Mouse (Mus musculus): ENCODE measurements around the gene Sema6c. TPM values are rescaled to one million over a fixed set of nuclear protein-coding genes. Genes with fewer than 3 reads are reported as not detected.
A peak's percentile ranks its signal among the peaks of the same experiment; 100 is the strongest.
"Not testable (repeated sequence)": the region's sequence is repeated elsewhere in the genome, so short reads cannot be mapped to it uniquely, and the experiment has no call there.

Sema6c gene
- 3.6 and 3.8 TPM in 2 replicates for polyA plus RNA-seq (2015; fragmentation: Nextera tagmentation; extraction: Ambion mirVana)

DNA sequence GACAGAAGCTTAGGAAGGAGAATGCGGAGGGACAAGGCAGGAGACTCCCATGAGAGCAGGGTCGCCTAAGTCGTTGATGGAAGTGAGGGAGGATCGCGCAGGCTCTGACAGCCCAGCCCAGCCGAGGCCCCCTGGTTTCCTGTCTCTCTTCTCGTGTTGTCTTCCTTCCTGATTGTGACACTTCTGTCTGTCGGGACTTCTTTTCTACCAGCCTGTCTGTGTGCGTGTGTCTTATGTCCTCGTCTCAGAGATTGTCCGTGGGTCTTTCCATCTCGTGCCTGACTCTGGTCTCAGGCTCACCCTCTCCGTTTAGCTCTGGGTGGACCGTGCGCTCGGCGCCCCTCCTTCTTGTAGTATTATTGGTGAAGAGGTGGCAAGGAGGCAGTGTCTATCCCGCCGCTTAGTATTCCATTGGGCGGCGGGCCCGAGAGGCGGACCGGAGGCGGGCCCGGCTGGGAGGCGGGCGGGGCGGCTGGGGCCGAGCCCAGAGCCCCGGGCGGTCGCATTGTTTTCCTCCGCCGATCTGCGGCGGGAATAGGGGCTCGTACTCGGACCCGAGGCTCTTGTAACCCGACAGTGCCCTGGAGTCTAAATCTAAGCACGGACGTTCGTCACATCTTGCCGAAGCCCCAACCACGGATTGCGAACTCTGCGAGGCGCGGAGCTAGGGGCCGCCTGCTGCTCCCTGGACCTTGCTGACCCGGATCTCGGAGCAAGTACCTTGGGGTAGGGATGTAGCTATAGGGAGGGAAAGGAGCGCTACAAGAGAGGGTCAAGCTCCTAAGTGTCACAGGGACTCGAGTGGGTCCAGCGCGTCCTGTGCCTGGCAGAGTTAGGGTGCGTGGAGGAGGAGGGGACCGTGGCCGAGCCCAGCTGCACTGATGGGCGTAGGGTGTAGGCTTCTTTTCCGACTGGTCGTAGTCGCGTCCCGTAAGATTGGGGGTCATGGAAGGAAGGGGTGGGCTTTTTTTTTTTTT is at the start of gene Sema6c:
Gene Sema6c, plus strand, starts transcription at position 471 of the 977 bp plus-strand sequence.
- peak; percentile 98 for ATAC-seq (ENCODE audit: borderline replicate concordance, extremely low read depth, low FRiP score, low TSS enrichment)
- Histone ChIP-seq H3K9ac (peak within 1 kb of the TSS; percentile 68), H3K27ac (peak within 1 kb of the TSS; percentile 24; the same call in 1 of the 2 replicates), H3K36me3 (no peaks in the 10 kb centered on the region), H3K4me1 (peaks cover 41% of the 10 kb centered on the region), H3K9me3 (no peaks in the 10 kb centered on the region), H3K4me2 (peak within 1 kb of the TSS; percentile 97), H3K4me3 (peak within 1 kb of the TSS; percentile 84), H3K27me3 (no peaks in the 10 kb centered on the region)
- WGBS: under 1% methylated on average over 65 of the region's 66 CpGs

DNA sequence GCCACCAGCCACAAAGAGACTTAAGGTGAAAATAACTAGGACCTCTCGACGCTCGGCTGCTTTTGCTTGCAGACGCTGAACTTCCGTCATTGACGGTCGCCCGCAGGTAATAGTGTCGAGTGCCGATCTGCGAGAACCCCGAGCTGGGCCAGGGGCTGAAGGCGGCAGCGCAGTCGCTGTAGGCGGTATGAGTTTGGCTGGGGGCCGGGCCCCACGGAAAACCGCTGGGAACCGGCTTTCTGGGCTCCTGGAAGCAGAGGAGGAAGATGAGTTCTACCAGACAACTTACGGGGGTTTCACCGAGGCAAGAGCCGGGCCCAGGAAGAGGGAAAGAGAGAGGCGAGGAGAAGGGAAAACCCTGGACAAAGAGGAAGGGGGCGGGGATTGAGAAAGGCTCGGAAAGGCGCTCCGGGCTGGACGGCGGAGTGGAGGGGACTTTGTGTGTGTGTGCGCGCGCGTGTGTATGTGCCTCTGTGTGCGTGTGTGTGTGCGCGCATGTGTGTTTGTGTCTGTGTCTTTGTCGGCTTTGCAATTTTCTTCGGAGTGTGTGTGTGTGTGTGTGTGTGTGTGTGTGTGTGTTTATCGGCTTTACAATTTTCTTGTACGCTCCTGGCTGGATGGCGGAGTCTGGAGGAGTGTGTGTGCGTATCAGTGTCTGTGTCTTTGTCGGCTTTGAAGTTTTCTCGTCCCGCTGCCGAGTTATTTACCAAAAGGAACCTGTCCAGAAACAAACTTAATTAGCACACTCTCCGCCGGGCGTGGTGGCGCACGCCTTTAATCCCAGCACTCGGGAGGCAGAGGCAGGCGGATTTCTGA is 49.1 kb upstream of the Sema6c start, which contains the start of gene Vps72:
Gene Vps72, plus strand, starts transcription at position 112 of the 816 bp plus-strand sequence.
- peak; percentile 71; the same call in 1 of the 2 replicates for ATAC-seq (ENCODE audit: borderline replicate concordance, extremely low read depth, low FRiP score, low TSS enrichment)
- no peaks in the 10 kb centered on the region for H3K9me3 ChIP-seq
- peak within 1 kb of the TSS; percentile 98 for H3K27ac ChIP-seq
- no peaks in the 10 kb centered on the region for H3K27me3 ChIP-seq
- WGBS: under 1% methylated on average over 54 of the region's 54 CpGs
- peaks cover 11% of the 10 kb centered on the region for H3K4me1 ChIP-seq
- H3K4me3 ChIP-seq: peak within 1 kb of the TSS; percentile 88
- peak within 1 kb of the TSS; percentile 89 for H3K9ac ChIP-seq
- peak within 1 kb of the TSS; percentile 55 for H3K4me2 ChIP-seq
- peaks cover 8% of the 10 kb centered on the region; the same call in 1 of the 2 replicates for H3K36me3 ChIP-seq

GRCm38 (mm10) chr3:95112760-95113159 is 47.5 kb upstream of the Sema6c start:
- H3K36me3 ChIP-seq: peaks cover 12% of the 10 kb centered on the region
- H3K4me3 ChIP-seq: no peak overlapping the region
- H3K4me1 ChIP-seq: peaks cover 11% of the 10 kb centered on the region
- H3K27me3 ChIP-seq: no peaks in the 10 kb centered on the region
- 84% methylated on average over 1 of the region's 1 CpGs for WGBS
- H3K9ac ChIP-seq: no peak overlapping the region
- no peak overlapping the region for H3K27ac ChIP-seq
- no peak for ATAC-seq (ENCODE audit: borderline replicate concordance, extremely low read depth, low FRiP score, low TSS enrichment)
- peak overlapping the region; percentile 55; the same call in 1 of the 2 replicates for H3K4me2 ChIP-seq
- H3K9me3 ChIP-seq: no peaks in the 10 kb centered on the region

DNA sequence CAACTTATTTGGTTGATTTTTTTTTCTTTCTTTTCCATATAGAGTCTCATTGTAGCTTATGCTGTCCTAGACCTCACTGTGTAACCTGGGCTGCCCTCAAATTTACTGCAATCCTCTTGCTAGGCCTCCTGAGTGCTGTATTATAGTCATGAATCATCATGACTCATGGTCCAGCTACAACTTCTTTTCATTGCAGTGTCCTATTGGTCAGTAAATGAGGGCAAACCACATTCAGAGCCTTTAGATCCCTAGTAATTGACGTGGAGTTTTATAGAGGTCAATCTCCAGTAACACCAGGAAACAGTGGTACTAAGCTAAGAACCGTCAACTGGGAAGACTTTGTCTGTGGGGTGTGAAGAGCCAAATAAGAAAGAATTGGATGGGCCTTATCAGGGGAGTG is 42.5 kb upstream of the Sema6c start:
- H3K4me1 ChIP-seq: peaks cover 5% of the 10 kb centered on the region
- H3K4me3 ChIP-seq: no peak overlapping the region
- H3K27ac ChIP-seq: no peak overlapping the region
- H3K9ac ChIP-seq: no peak overlapping the region
- peaks cover 57% of the 10 kb centered on the region for H3K36me3 ChIP-seq
- 91% methylated on average over 2 of the region's 2 CpGs for WGBS
- no peak overlapping the region for H3K4me2 ChIP-seq
- ATAC-seq (ENCODE audit: borderline replicate concordance, extremely low read depth, low FRiP score, low TSS enrichment): no peak
- no peaks in the 10 kb centered on the region for H3K27me3 ChIP-seq
- no peaks in the 10 kb centered on the region for H3K9me3 ChIP-seq

- Histone ChIP-seq H3K9ac (no peak overlapping the region), H3K9me3 (no peaks in the 10 kb centered on the region), H3K27ac (peak overlapping the region; percentile 79), H3K4me1 (peaks cover 19% of the 10 kb centered on the region), H3K4me2 (no peak overlapping the region), H3K27me3 (no peaks in the 10 kb centered on the region), H3K36me3 (peaks cover 55% of the 10 kb centered on the region), H3K4me3 (no peak overlapping the region)
- ATAC-seq (ENCODE audit: borderline replicate concordance, extremely low read depth, low FRiP score, low TSS enrichment): peak; percentile 53; the same call in 1 of the 2 replicates
- 57% methylated on average over 6 of the region's 6 CpGs for WGBS
These were observed 38.7 kb upstream of the Sema6c start for GRCm38 (mm10) chr3:95121580-95121979.

DNA sequence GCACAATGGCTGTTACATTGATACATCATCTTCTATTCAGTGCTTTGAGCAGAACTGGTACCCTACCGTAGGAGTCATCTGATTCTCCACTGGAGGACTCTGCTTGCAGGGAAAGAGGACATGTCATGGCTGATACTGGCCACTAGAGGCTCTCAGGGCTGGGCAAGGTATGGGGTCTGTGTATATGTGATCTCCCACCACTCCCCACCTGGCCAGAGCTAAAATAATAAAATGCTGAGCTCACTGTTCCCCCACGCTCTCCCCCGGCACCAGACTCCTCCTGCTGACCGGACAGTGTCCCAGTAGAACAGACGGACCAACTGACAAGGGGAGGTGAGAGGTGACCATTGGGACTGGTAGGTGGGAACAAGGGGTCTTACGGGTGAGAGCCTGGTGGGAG is 36.0 kb upstream of the Sema6c start, which contains the start of gene Tmod4:
Gene Tmod4, plus strand, starts transcription at position 231 of the 400 bp plus-strand sequence.
- WGBS: 44% methylated on average over 6 of the region's 6 CpGs
- Histone ChIP-seq H3K9ac (no peak within 1 kb of the TSS), H3K27me3 (no peaks in the 10 kb centered on the region), H3K4me3 (no peak within 1 kb of the TSS), H3K9me3 (no peaks in the 10 kb centered on the region), H3K27ac (peak within 1 kb of the TSS; percentile 54), H3K4me1 (peaks cover 19% of the 10 kb centered on the region), H3K36me3 (peaks cover 40% of the 10 kb centered on the region), H3K4me2 (no peak within 1 kb of the TSS)
- ATAC-seq (ENCODE audit: borderline replicate concordance, extremely low read depth, low FRiP score, low TSS enrichment): peak; percentile 45; the same call in 1 of the 2 replicates

GRCm38 (mm10) chr3:95124972-95125371 is 35.3 kb upstream of the Sema6c start:
- Histone ChIP-seq H3K4me1 (peaks cover 19% of the 10 kb centered on the region), H3K9me3 (no peaks in the 10 kb centered on the region), H3K36me3 (peaks cover 39% of the 10 kb centered on the region), H3K27ac (peak overlapping the region; percentile 54), H3K9ac (no peak overlapping the region), H3K27me3 (no peaks in the 10 kb centered on the region), H3K4me3 (no peak overlapping the region), H3K4me2 (no peak overlapping the region)
- ATAC-seq (ENCODE audit: borderline replicate concordance, extremely low read depth, low FRiP score, low TSS enrichment): no peak
- WGBS: 6% methylated on average over 5 of the region's 5 CpGs

- Histone ChIP-seq H3K36me3 (peaks cover 15% of the 10 kb centered on the region; the same call in 1 of the 2 replicates), H3K27me3 (no peaks in the 10 kb centered on the region), H3K4me2 (no peak overlapping the region), H3K4me1 (peaks cover 21% of the 10 kb centered on the region), H3K9me3 (no peaks in the 10 kb centered on the region), H3K27ac (no peak overlapping the region), H3K4me3 (no peak overlapping the region), H3K9ac (no peak overlapping the region)
- WGBS: 47% methylated on average over 6 of the region's 6 CpGs
- ATAC-seq (ENCODE audit: borderline replicate concordance, extremely low read depth, low FRiP score, low TSS enrichment): no peak
These were observed 31.0 kb upstream of the Sema6c start for GRCm38 (mm10) chr3:95129226-95129651.

DNA sequence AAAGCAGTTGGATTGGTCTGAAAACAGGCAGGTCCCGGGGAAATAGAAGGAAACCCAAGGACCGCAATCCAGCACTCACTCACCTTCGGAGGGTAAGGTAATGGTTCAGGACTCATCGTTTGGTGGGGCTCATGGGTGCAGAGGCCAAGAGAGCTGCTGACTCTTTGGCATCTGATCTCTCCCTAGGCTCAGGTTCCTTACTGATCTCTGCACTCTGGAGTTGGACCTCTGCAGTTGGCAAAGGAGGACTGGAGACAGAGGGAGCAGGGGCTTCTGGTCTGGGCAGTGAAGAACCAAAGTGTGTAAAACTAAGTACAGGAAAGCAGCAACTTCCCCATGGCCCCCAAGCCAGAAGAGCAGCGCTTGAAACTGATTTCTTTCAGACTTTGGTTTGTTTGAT is 30.2 kb upstream of the Sema6c start:
- H3K27me3 ChIP-seq: no peaks in the 10 kb centered on the region
- H3K4me3 ChIP-seq: no peak overlapping the region
- H3K4me1 ChIP-seq: peaks cover 13% of the 10 kb centered on the region
- H3K9me3 ChIP-seq: no peaks in the 10 kb centered on the region
- no peak overlapping the region for H3K4me2 ChIP-seq
- H3K27ac ChIP-seq: no peak overlapping the region
- ATAC-seq (ENCODE audit: borderline replicate concordance, extremely low read depth, low FRiP score, low TSS enrichment): no peak
- 72% methylated on average over 5 of the region's 5 CpGs for WGBS
- H3K36me3 ChIP-seq: peaks cover 15% of the 10 kb centered on the region; the same call in 1 of the 2 replicates
- no peak overlapping the region for H3K9ac ChIP-seq

DNA sequence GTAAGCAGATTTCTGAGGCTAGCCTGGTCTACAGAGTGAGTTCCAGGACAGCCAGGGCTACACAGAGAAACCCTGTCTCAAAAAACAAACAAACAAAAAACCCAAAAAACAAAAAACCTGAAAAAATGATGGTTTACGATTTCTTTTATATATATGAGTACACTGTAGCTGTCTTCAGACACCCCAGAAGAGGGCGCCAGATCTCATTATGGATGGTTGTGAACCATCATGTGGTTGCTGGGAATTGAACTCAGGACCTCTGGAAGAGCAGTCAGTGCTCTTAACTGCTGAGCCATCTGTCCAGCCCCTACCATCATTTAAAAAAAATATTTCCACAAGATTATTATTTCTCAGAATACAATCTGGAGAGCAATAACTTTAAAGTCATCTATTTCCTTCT is 27.9 kb upstream of the Sema6c start:
- not testable (repeated sequence) for H3K4me3 ChIP-seq; H3K4me2 ChIP-seq; ATAC-seq (ENCODE audit: borderline replicate concordance, extremely low read depth, low FRiP score, low TSS enrichment); H3K9ac ChIP-seq; H3K27ac ChIP-seq; H3K27me3 ChIP-seq; H3K9me3 ChIP-seq
- Histone ChIP-seq H3K4me1 (peaks cover 19% of the 10 kb centered on the region), H3K36me3 (peaks cover 15% of the 10 kb centered on the region; the same call in 1 of the 2 replicates)
- WGBS: 84% methylated on average over 2 of the region's 2 CpGs

DNA sequence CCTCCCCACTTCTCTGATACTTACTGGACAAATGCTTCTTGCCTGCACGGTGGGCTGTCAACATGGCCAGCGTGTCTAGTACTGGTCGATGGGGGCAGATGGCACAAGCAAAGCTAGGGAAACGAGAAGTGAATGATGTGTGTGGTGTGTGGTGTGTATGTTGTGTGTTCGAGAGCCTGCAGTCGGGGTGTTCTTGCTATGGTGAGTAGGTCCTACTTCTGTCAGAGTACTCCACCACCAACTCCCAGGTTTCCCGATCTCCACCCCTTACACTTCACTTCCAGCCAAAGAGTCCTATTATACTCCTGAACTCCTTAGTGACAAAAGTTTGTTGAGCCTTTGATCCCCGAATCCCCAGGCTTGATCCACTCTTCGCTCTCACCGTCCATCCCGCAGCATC is 27.1 kb upstream of the Sema6c start:
- Histone ChIP-seq H3K4me1 (peaks cover 19% of the 10 kb centered on the region), H3K9me3 (no peaks in the 10 kb centered on the region), H3K27me3 (no peaks in the 10 kb centered on the region), H3K27ac (peak overlapping the region; percentile 51; the same call in 1 of the 2 replicates), H3K4me3 (peak overlapping the region; percentile 65), H3K36me3 (peaks cover 15% of the 10 kb centered on the region; the same call in 1 of the 2 replicates), H3K4me2 (peak overlapping the region; percentile 85), H3K9ac (peak overlapping the region; percentile 78)
- ATAC-seq (ENCODE audit: borderline replicate concordance, extremely low read depth, low FRiP score, low TSS enrichment): no peak; the same call in 1 of the 2 replicates
- WGBS: 47% methylated on average over 11 of the region's 11 CpGs

All from lung, embryonic 15.5 days (tissue).